Mouse (Mus musculus) kidney, adult 2 months (tissue): ENCODE data around the gene Cbln1. TPM values are rescaled to one million over a fixed set of nuclear protein-coding genes. Genes with fewer than 3 reads are reported as not detected.

ENCODE experiments used
- DNase-seq: peaks from one replicate; pipeline ENCODE4 v3.0.0; 2021
- H3K27ac ChIP-seq: fragments of 200-500 bp; 2 replicates; pipeline ENCODE4 v1.5.1; 2012; ENCODE audit warnings: low read depth, low read length, control low read depth, inconsistent platforms; ENCODE audit not compliant: insufficient read depth
- H3K27me3 ChIP-seq: fragments of 200-500 bp; replicated peaks from 2 replicates; pipeline ENCODE4 v1.6.1; 2012; ENCODE audit warnings: mild to moderate bottlenecking, moderate library complexity, low read length, inconsistent platforms; ENCODE audit not compliant: control insufficient read depth, insufficient read depth
- H3K36me3 ChIP-seq: fragments of 200-500 bp; 2 replicates; pipeline ENCODE4 v1.6.1; 2012; ENCODE audit warnings: mild to moderate bottlenecking, moderate library complexity, low read length, inconsistent platforms; ENCODE audit not compliant: control insufficient read depth, insufficient read depth
- H3K4me1 ChIP-seq: fragments of 200-500 bp; 2 replicates; pipeline ENCODE4 v1.6.1; 2011; ENCODE audit warnings: low read length; ENCODE audit not compliant: control insufficient read depth, insufficient read depth
- H3K4me3 ChIP-seq: fragments of 200-500 bp; 2 replicates; pipeline ENCODE4 v1.5.1; 2011; ENCODE audit warnings: mild to moderate bottlenecking, low read depth, low read length, control low read depth; ENCODE audit not compliant: insufficient read depth
- CTCF ChIP-seq: fragments of 200-500 bp; conservative IDR thresholded peaks from 2 replicates; pipeline ENCODE4 v1.5.1; 2011; ENCODE audit warnings: low read depth, mild to moderate bottlenecking, control low read depth, low read length, moderate library complexity, mixed read lengths; ENCODE audit not compliant: insufficient read depth, insufficient read length
- POLR2A ChIP-seq: fragments of 200-500 bp; IDR thresholded peaks from one replicate; pipeline ENCODE4 v1.6.1; 2011; ENCODE audit warnings: low read depth, low read length, control low read depth
- WGBS: fragments of 180-500 bp; shearing (Covaris S2); methylation state at CpG from one replicate; pipeline ENCODE4 v1.1.7; 2018; 5-methylcytosine and 5-hydroxymethylcytosine counted together
- polyA plus RNA-seq: library from polyadenylated mRNA; depleted of rRNA; stranded (reverse); fragments of >200 nt; gene quantifications from 2 replicates; pipeline ENCODE4 v1.2.3, GENCODE M21; 2012

Cbln1 gene
- polyA plus RNA-seq, 1 experiment = 0.28 TPM

DNA sequence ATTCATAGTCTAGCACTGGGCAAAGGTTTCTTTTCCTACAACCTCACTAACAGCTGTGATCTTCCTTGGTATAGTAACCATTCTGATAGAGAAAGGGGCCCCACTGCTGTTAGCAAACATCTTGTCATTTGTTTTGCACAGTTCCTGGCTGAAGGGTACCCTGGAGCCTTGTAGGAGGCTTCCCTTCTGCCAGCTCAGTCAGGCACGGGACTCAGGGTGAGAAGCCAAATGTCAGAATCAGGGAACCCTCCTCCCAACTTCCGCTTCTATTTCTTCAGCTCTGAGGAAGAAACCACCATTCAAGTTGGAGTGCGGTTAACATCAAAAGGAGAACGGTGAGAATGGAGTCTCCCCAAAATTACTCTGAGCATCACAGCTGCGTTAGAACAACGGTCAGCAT is 30.3 kb upstream of the Cbln1 start:
- no peaks in the 10 kb centered on the region; the same call in 1 of the 2 replicates for H3K27me3 ChIP-seq
- H3K36me3 ChIP-seq = no peaks in the 10 kb centered on the region
- H3K4me1 ChIP-seq = no peaks in the 10 kb centered on the region
- no peak overlapping the region for H3K27ac ChIP-seq
- H3K4me3 ChIP-seq = no peak overlapping the region
- DNase-seq = no peak
- TF ChIP-seq POLR2A (no peak), CTCF (no peak)
- WGBS = 53% methylated on average over 6 of the region's 6 CpGs

DNA sequence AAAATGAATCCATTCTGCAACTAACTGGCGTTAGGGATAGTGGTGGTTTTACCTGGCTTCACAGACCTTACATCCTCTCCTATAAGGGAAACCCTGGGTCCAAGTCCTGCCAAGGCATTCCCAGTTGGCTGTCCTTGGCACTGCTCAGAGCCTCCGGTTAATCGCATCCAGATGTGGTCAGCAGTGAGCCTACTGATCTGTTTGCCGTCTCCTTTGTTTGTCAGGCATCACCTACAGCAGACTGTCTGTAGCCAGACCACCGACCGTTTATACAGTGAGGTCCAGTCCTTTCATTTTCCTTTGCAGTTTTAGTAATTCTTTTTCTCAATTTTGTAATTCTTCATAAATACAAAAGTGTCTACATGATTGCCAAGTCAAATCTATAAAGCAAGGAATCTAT is 25.2 kb upstream of the Cbln1 start:
- TF ChIP-seq CTCF (no peak), POLR2A (no peak)
- no peak overlapping the region for H3K27ac ChIP-seq
- H3K27me3 ChIP-seq = no peaks in the 10 kb centered on the region; the same call in 1 of the 2 replicates
- no peak overlapping the region for H3K4me3 ChIP-seq
- 87% methylated on average over 6 of the region's 6 CpGs for WGBS
- DNase-seq = no peak
- no peaks in the 10 kb centered on the region for H3K4me1 ChIP-seq
- H3K36me3 ChIP-seq = no peaks in the 10 kb centered on the region

DNA sequence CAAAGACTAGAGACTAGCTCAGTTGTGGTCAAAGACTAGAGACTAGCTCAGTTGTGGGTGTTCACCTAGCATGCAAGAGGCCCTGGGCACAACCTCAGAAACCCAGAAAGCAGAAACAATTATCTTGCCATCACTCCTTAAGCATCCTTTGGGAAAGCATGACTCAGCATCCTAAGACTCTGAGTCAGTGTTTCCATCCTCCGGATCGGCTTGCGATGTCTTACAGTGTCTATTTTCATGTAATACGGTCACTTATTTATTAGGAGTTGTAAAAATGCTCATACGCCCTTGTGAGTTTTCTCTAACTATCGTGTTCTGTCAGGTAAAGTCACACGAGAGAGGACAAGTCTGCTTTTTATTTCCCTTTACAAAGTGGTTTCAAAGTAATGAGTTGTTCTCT is 24.1 kb upstream of the Cbln1 start:
- Histone ChIP-seq H3K4me3 (no peak overlapping the region), H3K27me3 (no peaks in the 10 kb centered on the region), H3K27ac (no peak overlapping the region), H3K36me3 (no peaks in the 10 kb centered on the region), H3K4me1 (no peaks in the 10 kb centered on the region)
- TF ChIP-seq POLR2A = no peak
- TF ChIP-seq CTCF = no peak
- WGBS = 73% methylated on average over 7 of the region's 7 CpGs
- no peak for DNase-seq

DNA sequence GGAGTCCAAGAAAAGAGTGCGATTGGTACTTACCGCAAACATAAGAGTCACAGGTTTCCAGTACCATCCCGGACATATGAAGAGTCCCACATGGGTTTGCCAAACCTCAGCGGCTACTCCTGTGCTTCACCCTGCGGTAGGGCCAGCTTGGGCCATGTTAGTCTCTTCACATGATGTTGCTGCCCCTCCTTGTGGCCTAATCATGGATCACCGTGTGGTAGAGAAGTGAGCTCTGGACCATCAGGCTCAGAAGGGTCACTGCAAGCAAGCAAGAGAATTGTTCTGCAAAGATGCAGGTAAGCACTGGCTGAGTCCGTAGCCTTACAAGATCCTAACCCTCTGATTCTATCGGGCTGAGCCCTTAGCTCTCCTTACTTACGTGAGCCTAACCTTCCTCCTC is 22.5 kb upstream of the Cbln1 start:
- H3K36me3 ChIP-seq = no peaks in the 10 kb centered on the region
- TF ChIP-seq CTCF (no peak), POLR2A (no peak)
- no peaks in the 10 kb centered on the region for H3K27me3 ChIP-seq
- H3K27ac ChIP-seq = no peak overlapping the region
- H3K4me3 ChIP-seq = no peak overlapping the region
- 80% methylated on average over 9 of the region's 9 CpGs for WGBS
- no peaks in the 10 kb centered on the region for H3K4me1 ChIP-seq
- DNase-seq = no peak

DNA sequence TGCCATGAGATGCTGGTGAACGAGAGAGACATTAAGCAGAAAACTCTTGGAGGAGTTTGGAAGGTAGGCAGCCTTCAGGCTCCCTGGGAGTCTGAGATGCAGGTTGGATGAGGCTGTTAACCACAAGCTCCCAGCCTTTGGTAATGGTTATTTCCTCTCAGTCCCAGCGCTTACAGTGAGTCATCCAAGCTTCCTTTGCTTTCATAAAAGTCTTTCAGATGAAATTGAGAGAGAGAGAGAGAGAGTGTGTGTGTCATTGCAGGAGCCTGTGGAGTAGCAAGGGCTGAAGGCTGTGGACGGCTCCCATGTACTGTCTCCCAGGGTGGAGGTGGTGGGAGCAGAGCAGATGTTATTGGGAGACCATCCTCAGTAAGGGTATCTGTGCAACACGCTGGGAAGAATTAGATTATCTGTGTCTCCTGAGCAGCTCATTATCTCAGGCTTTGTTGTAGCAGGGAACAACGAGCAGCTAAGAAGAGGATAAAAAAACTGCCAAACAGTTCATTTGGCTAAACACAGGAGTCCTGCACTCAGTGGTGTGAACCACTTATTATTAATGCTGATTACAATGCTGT is 17.5 kb upstream of the Cbln1 start:
- whole genome bisulfite sequencing = 71% methylated on average over 5 of the region's 5 CpGs
- no peak overlapping the region for H3K4me3 ChIP-seq
- DNase-seq = no peak
- no peaks in the 10 kb centered on the region for H3K36me3 ChIP-seq
- no peak overlapping the region for H3K27ac ChIP-seq
- no peaks in the 10 kb centered on the region for H3K4me1 ChIP-seq
- TF ChIP-seq POLR2A = no peak
- no peak for TF ChIP-seq CTCF
- no peaks in the 10 kb centered on the region for H3K27me3 ChIP-seq

DNA sequence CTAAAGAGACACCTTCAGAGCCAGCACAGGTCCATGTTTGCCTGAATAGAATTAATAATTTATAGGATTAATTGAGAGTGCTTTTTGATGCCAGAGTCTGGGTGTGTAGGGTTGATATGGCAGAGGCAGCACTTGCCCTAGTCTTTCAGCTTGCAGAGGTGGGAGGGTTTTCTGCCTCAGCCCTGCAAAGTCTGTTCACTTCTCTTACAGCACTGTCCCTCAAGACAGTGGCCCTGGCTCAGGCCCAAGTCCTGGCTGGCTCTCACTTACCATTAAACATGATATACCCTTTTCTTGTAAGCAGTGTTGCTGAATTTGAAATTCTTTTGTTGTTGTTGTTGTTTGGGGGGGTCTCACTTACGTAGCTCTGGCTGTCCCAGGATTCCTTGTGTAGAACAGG is 9.0 kb upstream of the Cbln1 start:
- 50% methylated on average over 1 of the region's 1 CpGs for WGBS
- TF ChIP-seq POLR2A = no peak
- no peak for TF ChIP-seq CTCF
- no peaks in the 10 kb centered on the region for H3K4me1 ChIP-seq
- H3K36me3 ChIP-seq = no peaks in the 10 kb centered on the region
- DNase-seq = no peak
- H3K4me3 ChIP-seq = no peak overlapping the region
- no peaks in the 10 kb centered on the region for H3K27me3 ChIP-seq
- no peak overlapping the region for H3K27ac ChIP-seq

DNA sequence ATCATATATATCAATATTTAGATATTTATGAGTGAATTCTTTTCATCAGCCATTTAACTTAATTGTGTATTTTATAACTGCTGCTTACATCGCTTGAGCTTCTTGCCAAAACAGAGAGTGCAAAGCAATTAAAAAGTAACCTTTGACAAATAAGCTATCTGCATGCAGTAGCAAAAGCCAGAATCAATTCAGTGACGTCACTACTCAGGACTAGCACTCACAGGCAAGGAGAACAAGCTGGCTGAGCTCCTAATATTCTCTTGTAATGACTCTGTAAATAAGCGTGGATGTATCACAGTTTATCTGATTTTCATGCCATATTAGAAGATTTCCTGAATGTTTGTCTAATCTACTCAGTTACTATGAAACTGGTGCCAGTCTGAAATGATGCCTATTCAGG is 5.8 kb upstream of the Cbln1 start:
- H3K4me1 ChIP-seq = no peaks in the 10 kb centered on the region
- 0 out of 2 replicates have a peak, but pooled peaks cover 2% of the 10 kb centered on the region for H3K27me3 ChIP-seq
- no peak overlapping the region for H3K4me3 ChIP-seq
- no peak for DNase-seq
- H3K36me3 ChIP-seq = no peaks in the 10 kb centered on the region
- TF ChIP-seq POLR2A (no peak), CTCF (no peak)
- WGBS = 56% methylated on average over 3 of the region's 3 CpGs
- no peak overlapping the region for H3K27ac ChIP-seq

DNA sequence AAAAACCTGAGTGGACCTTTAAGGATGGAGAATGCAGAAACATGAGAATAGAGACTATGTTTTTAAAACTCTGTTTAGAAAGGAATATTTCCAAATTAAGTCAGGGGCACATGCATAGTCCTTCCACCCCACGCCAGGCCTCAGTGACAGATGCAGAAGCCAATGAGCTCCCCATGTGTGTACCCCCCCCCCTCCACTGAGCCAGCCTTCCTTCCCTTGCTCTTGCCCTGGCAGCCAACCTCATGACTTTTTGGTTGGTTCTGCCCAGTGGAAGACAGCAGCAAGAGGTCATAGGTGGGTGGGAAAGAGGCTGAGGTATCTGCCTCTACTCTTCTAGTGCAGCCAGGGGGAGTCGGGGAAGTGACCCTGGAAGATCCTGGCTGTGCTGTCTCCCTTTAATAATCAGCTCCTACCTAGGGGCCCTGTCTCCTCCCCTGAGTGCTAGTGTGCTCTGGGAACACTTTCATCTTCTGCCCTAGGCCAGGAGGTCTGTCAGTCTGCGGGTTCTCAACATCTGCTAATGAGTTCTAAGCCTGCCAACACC is 4.8 kb upstream of the Cbln1 start:
- no peaks in the 10 kb centered on the region for H3K4me1 ChIP-seq
- WGBS = 63% methylated on average over 3 of the region's 3 CpGs
- peaks cover 3% of the 10 kb centered on the region for H3K27me3 ChIP-seq
- H3K27ac ChIP-seq = no peak overlapping the region
- H3K4me3 ChIP-seq = no peak overlapping the region
- no peak for TF ChIP-seq POLR2A
- no peak for TF ChIP-seq CTCF
- no peaks in the 10 kb centered on the region for H3K36me3 ChIP-seq
- DNase-seq = no peak
